Mouse (Mus musculus) kidney, adult 2 months (tissue): ENCODE results near the gene Dnajc9.
A peak's percentile ranks its signal among the peaks of the same experiment; 100 is the strongest.

Source experiments
- CTCF ChIP-seq: fragments of 200-500 bp; conservative IDR thresholded peaks from 2 replicates; pipeline ENCODE4 v1.5.1; 2011; ENCODE audit warnings: low read depth, mild to moderate bottlenecking, control low read depth, low read length, moderate library complexity, mixed read lengths; ENCODE audit not compliant: insufficient read depth, insufficient read length
- POLR2A ChIP-seq: fragments of 200-500 bp; IDR thresholded peaks from one replicate; pipeline ENCODE4 v1.6.1; 2011; ENCODE audit warnings: low read depth, low read length, control low read depth

DNA sequence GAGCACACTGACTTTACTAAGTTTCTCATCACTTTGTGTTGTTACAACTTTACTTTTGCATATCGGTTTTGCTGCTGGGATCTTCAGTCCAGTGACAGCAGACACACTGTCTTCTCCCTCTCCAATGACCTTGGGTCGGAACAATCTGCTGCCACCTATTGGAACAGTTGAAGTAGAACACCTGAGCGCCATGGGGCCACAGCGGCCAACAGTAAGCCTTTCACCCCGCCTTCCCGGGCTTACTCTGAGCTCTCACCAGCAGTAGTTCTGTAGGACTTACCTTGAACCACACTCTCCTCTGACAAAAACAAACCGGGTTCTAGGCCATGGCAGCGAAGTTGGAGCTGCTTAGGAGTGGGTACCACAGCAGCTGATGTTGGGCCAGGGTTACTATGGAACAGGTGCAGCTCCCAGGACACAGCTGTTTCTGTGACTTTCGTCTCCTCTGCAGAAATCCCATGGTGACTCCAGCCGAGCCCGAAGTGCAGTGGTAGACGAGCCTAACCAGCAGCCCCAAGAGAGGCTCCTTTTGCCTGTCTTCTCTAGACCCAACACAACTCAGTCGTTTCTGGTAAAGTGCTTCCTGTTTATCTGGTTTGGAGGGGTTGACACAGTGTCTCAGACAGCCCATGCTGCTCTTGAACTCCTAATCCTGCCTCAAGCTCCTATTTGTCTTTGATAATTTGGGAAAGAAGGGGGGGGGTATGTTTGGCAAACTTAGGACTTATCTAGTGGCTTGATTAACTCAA lies 10.2 kb downstream of the Dnajc9 start:
- no peak for TF ChIP-seq POLR2A
- peak; percentile 82 for TF ChIP-seq CTCF
